Mouse (Mus musculus): Measurements from ENCODE around the gene Hnrnpa3. TPM values are rescaled to one million over a fixed set of nuclear protein-coding genes. Genes with fewer than 3 reads are reported as not detected.
A peak's percentile ranks its signal among the peaks of the same experiment; 100 is the strongest.

The Hnrnpa3 gene
- polyA plus RNA-seq, 1 experiment from 2014 or later, result 306 TPM

- Histone ChIP-seq H3K36me3 (no peaks in the 10 kb centered on the region; the same call in 1 of the 2 replicates), H3K27ac (no peak overlapping the region), H3K9ac (no peak overlapping the region), H3K9me3 (no peaks in the 10 kb centered on the region), H3K4me1 (peaks cover 42% of the 10 kb centered on the region), H3K4me2 (no peak overlapping the region), H3K27me3 (no peaks in the 10 kb centered on the region), H3K4me3 (no peak overlapping the region)
- no peak for ATAC-seq (ENCODE audit: insufficient number of reproducible peaks, low FRiP score, low TSS enrichment, low read depth)
- WGBS, result 85% methylated on average over 3 of the region's 3 CpGs
These were observed 41.5 kb downstream of the Hnrnpa3 start for GRCm38 (mm10) chr2:75700543-75700942.

- no peak overlapping the region for H3K4me3 ChIP-seq
- no peak overlapping the region for H3K9ac ChIP-seq
- H3K27ac ChIP-seq, result no peak overlapping the region
- no peaks in the 10 kb centered on the region for H3K9me3 ChIP-seq
- ATAC-seq (ENCODE audit: insufficient number of reproducible peaks, low FRiP score, low TSS enrichment, low read depth), result no peak
- WGBS, result 52% methylated on average over 3 of the region's 3 CpGs
- peaks cover 36% of the 10 kb centered on the region for H3K4me1 ChIP-seq
- no peaks in the 10 kb centered on the region for H3K27me3 ChIP-seq
- no peaks in the 10 kb centered on the region for H3K36me3 ChIP-seq
- no peak overlapping the region for H3K4me2 ChIP-seq
These were observed 42.1 kb downstream of the Hnrnpa3 start for GRCm38 (mm10) chr2:75701207-75701606.

- 70% methylated on average over 9 of the region's 9 CpGs for WGBS
These were observed 42.9 kb downstream of the Hnrnpa3 start for GRCm38 (mm10) chr2:75701822-75702587.

GRCm38 (mm10) chr2:75702588-75702976 lies 43.5 kb downstream of the Hnrnpa3 start:
- Histone ChIP-seq H3K9ac (no peak overlapping the region), H3K4me2 (peak overlapping the region; percentile 84), H3K9me3 (no peaks in the 10 kb centered on the region), H3K4me1 (peaks cover 32% of the 10 kb centered on the region), H3K36me3 (no peaks in the 10 kb centered on the region), H3K27ac (peak overlapping the region; percentile 96), H3K4me3 (peak overlapping the region; percentile 78), H3K27me3 (no peaks in the 10 kb centered on the region)
- WGBS, result 15% methylated on average over 5 of the region's 5 CpGs
- ATAC-seq (ENCODE audit: insufficient number of reproducible peaks, low FRiP score, low TSS enrichment, low read depth), result no peak

More at GRCm38 (mm10) chr2:75701822-75702587, 42.9 kb downstream of the Hnrnpa3 start:
- Histone ChIP-seq H3K9ac (no peak overlapping the region), H3K36me3 (no peaks in the 10 kb centered on the region), H3K4me2 (peak overlapping the region; percentile 84), H3K4me3 (peak overlapping the region; percentile 78), H3K9me3 (no peaks in the 10 kb centered on the region), H3K27ac (peak overlapping the region; percentile 96; the same call in 1 of the 2 replicates), H3K27me3 (no peaks in the 10 kb centered on the region), H3K4me1 (peaks cover 32% of the 10 kb centered on the region)
- ATAC-seq (ENCODE audit: insufficient number of reproducible peaks, low FRiP score, low TSS enrichment, low read depth), result no peak

GRCm38 (mm10) chr2:75703375-75704181 lies 44.5 kb downstream of the Hnrnpa3 start:
- Histone ChIP-seq H3K4me1 (peaks cover 28% of the 10 kb centered on the region), H3K4me2 (peak overlapping the region; percentile 84), H3K36me3 (no peaks in the 10 kb centered on the region), H3K9me3 (no peaks in the 10 kb centered on the region), H3K4me3 (peak overlapping the region; percentile 78), H3K9ac (peak overlapping the region; percentile 78), H3K27me3 (no peaks in the 10 kb centered on the region), H3K27ac (peak overlapping the region; percentile 96)
- peak; percentile 56 for ATAC-seq (ENCODE audit: insufficient number of reproducible peaks, low FRiP score, low TSS enrichment, low read depth)
- WGBS, result under 1% methylated on average over 62 of the region's 62 CpGs

- peak within 1 kb of the TSS; percentile 78 for H3K9ac ChIP-seq
- H3K36me3 ChIP-seq, result no peaks in the 10 kb centered on the region
- peak; percentile 92 for ATAC-seq (ENCODE audit: insufficient number of reproducible peaks, low FRiP score, low TSS enrichment, low read depth)
- WGBS, result under 1% methylated on average over 58 of the region's 58 CpGs
- H3K4me3 ChIP-seq, result peak within 1 kb of the TSS; percentile 78
- H3K9me3 ChIP-seq, result no peaks in the 10 kb centered on the region
- H3K27ac ChIP-seq, result peak within 1 kb of the TSS; percentile 96
- H3K27me3 ChIP-seq, result no peaks in the 10 kb centered on the region
- H3K4me2 ChIP-seq, result peak within 1 kb of the TSS; percentile 84
- peaks cover 26% of the 10 kb centered on the region for H3K4me1 ChIP-seq
These were observed 45.4 kb downstream of the Hnrnpa3 start, which contains the start of gene Nfe2l2 for GRCm38 (mm10) chr2:75704234-75705161. TSS of gene Nfe2l2 (minus strand) at chr2:75704641.

GRCm38 (mm10) chr2:75705162-75705752 lies 46.2 kb downstream of the Hnrnpa3 start:
- Histone ChIP-seq H3K27me3 (no peaks in the 10 kb centered on the region), H3K4me3 (peak overlapping the region; percentile 78), H3K27ac (peak overlapping the region; percentile 96), H3K4me2 (peak overlapping the region; percentile 84), H3K36me3 (no peaks in the 10 kb centered on the region), H3K4me1 (peaks cover 22% of the 10 kb centered on the region), H3K9me3 (no peaks in the 10 kb centered on the region), H3K9ac (peak overlapping the region; percentile 78; the same call in 1 of the 2 replicates)
- WGBS, result 16% methylated on average over 19 of the region's 19 CpGs
- no peak for ATAC-seq (ENCODE audit: insufficient number of reproducible peaks, low FRiP score, low TSS enrichment, low read depth)

- no peak overlapping the region for H3K4me3 ChIP-seq
These were observed 47.4 kb downstream of the Hnrnpa3 start for GRCm38 (mm10) chr2:75706435-75706834.

GRCm38 (mm10) chr2:75707420-75707819 lies 48.4 kb downstream of the Hnrnpa3 start:
- Histone ChIP-seq H3K9ac (no peak overlapping the region), H3K4me2 (no peak overlapping the region), H3K36me3 (no peaks in the 10 kb centered on the region), H3K4me3 (no peak overlapping the region), H3K27ac (no peak overlapping the region), H3K27me3 (no peaks in the 10 kb centered on the region), H3K4me1 (peaks cover 16% of the 10 kb centered on the region), H3K9me3 (no peaks in the 10 kb centered on the region)
- no peak for ATAC-seq (ENCODE audit: insufficient number of reproducible peaks, low FRiP score, low TSS enrichment, low read depth)
- WGBS, result 27% methylated on average over 1 of the region's 1 CpGs

More at GRCm38 (mm10) chr2:75706435-75706834, 47.4 kb downstream of the Hnrnpa3 start:
- Histone ChIP-seq H3K4me2 (no peak overlapping the region), H3K27ac (no peak overlapping the region), H3K27me3 (no peaks in the 10 kb centered on the region), H3K36me3 (no peaks in the 10 kb centered on the region), H3K9ac (no peak overlapping the region), H3K4me1 (peaks cover 18% of the 10 kb centered on the region), H3K9me3 (no peaks in the 10 kb centered on the region)
- 52% methylated on average over 5 of the region's 5 CpGs for WGBS
- no peak for ATAC-seq (ENCODE audit: insufficient number of reproducible peaks, low FRiP score, low TSS enrichment, low read depth)

- H3K4me1 ChIP-seq, result no peaks in the 10 kb centered on the region
- no peaks in the 10 kb centered on the region for H3K9me3 ChIP-seq
- ATAC-seq (ENCODE audit: insufficient number of reproducible peaks, low FRiP score, low TSS enrichment, low read depth), result no peak
- H3K27me3 ChIP-seq, result no peaks in the 10 kb centered on the region
- H3K4me3 ChIP-seq, result no peak overlapping the region
- H3K36me3 ChIP-seq, result no peaks in the 10 kb centered on the region
- H3K27ac ChIP-seq, result no peak overlapping the region
- H3K4me2 ChIP-seq, result no peak overlapping the region
- H3K9ac ChIP-seq, result no peak overlapping the region
- 87% methylated on average over 3 of the region's 3 CpGs for WGBS
These were observed 54.0 kb downstream of the Hnrnpa3 start for GRCm38 (mm10) chr2:75713083-75713482.

GRCm38 (mm10) chr2:75714766-75715165 lies 55.7 kb downstream of the Hnrnpa3 start:
- no peaks in the 10 kb centered on the region for H3K36me3 ChIP-seq
- no peak overlapping the region for H3K9ac ChIP-seq
- no peak overlapping the region for H3K4me3 ChIP-seq
- no peak for ATAC-seq (ENCODE audit: insufficient number of reproducible peaks, low FRiP score, low TSS enrichment, low read depth)
- no peaks in the 10 kb centered on the region for H3K9me3 ChIP-seq
- H3K27ac ChIP-seq, result no peak overlapping the region
- WGBS, result 62% methylated on average over 4 of the region's 4 CpGs
- no peaks in the 10 kb centered on the region for H3K4me1 ChIP-seq
- H3K27me3 ChIP-seq, result no peaks in the 10 kb centered on the region
- no peak overlapping the region for H3K4me2 ChIP-seq

All from limb, embryonic 15.5 days (tissue).